Mouse (Mus musculus): ENCODE data around the gene Mmp24. TPM values are rescaled to one million over a fixed set of nuclear protein-coding genes. Genes with fewer than 3 reads are reported as not detected.

Gene Mmp24
- polyA plus RNA-seq, 1 experiment from 2014 or later, result 0.07 TPM

GRCm38 (mm10) chr2:155837961-155838360 is 62.8 kb downstream of the Mmp24 start:
- no peaks in the 10 kb centered on the region for H3K4me1 ChIP-seq (ENCODE audit: insufficient read depth, low read length)
- H3K27me3 ChIP-seq (ENCODE audit: insufficient read depth, low read length), result no peaks in the 10 kb centered on the region
- H3K9ac ChIP-seq (replicated peaks; ENCODE audit: low read length), result no peak overlapping the region
- H3K27ac ChIP-seq (ENCODE audit: low read length), result no peak overlapping the region
- no peak overlapping the region for H3K4me3 ChIP-seq (ENCODE audit: low read length)
- WGBS, result 59% methylated on average over 3 of the region's 3 CpGs
- ATAC-seq (ENCODE audit: low FRiP score, low TSS enrichment), result no peak
- no peak overlapping the region for H3K4me2 ChIP-seq (replicated peaks; ENCODE audit: low read depth, low read length)
- no peaks in the 10 kb centered on the region for H3K36me3 ChIP-seq (ENCODE audit: insufficient read depth, low read length)
- H3K9me3 ChIP-seq (ENCODE audit: low read length), result no peaks in the 10 kb centered on the region

GRCm38 (mm10) chr2:155838961-155839360 is 63.8 kb downstream of the Mmp24 start:
- ATAC-seq (ENCODE audit: low FRiP score, low TSS enrichment), result no peak
- H3K4me1 ChIP-seq (ENCODE audit: insufficient read depth, low read length), result no peaks in the 10 kb centered on the region
- H3K9ac ChIP-seq (replicated peaks; ENCODE audit: low read length), result no peak overlapping the region
- H3K9me3 ChIP-seq (ENCODE audit: low read length), result no peaks in the 10 kb centered on the region
- no peaks in the 10 kb centered on the region for H3K27me3 ChIP-seq (ENCODE audit: insufficient read depth, low read length)
- WGBS, result 78% methylated on average over 4 of the region's 4 CpGs
- no peak overlapping the region for H3K4me2 ChIP-seq (replicated peaks; ENCODE audit: low read depth, low read length)
- H3K4me3 ChIP-seq (ENCODE audit: low read length), result no peak overlapping the region
- no peak overlapping the region for H3K27ac ChIP-seq (ENCODE audit: low read length)
- H3K36me3 ChIP-seq (ENCODE audit: insufficient read depth, low read length), result no peaks in the 10 kb centered on the region

GRCm38 (mm10) chr2:155846930-155847329 is 71.8 kb downstream of the Mmp24 start:
- H3K27ac ChIP-seq (ENCODE audit: low read length), result no peak overlapping the region
- H3K9ac ChIP-seq (replicated peaks; ENCODE audit: low read length), result no peak overlapping the region
- H3K9me3 ChIP-seq (ENCODE audit: low read length), result no peaks in the 10 kb centered on the region
- H3K27me3 ChIP-seq (ENCODE audit: insufficient read depth, low read length), result no peaks in the 10 kb centered on the region
- ATAC-seq (ENCODE audit: low FRiP score, low TSS enrichment), result no peak
- peaks cover 28% of the 10 kb centered on the region for H3K36me3 ChIP-seq (ENCODE audit: insufficient read depth, low read length)
- no peak overlapping the region for H3K4me3 ChIP-seq (ENCODE audit: low read length)
- 50% methylated on average over 8 of the region's 8 CpGs for WGBS
- no peak overlapping the region for H3K4me2 ChIP-seq (replicated peaks; ENCODE audit: low read depth, low read length)
- H3K4me1 ChIP-seq (ENCODE audit: insufficient read depth, low read length), result no peaks in the 10 kb centered on the region

GRCm38 (mm10) chr2:155848291-155848690 is 73.1 kb downstream of the Mmp24 start:
- Histone ChIP-seq H3K4me2 (replicated peaks; ENCODE audit: low read depth, low read length) (no peak overlapping the region), H3K27me3 (ENCODE audit: insufficient read depth, low read length) (no peaks in the 10 kb centered on the region), H3K4me3 (ENCODE audit: low read length) (no peak overlapping the region), H3K36me3 (ENCODE audit: insufficient read depth, low read length) (peaks cover 31% of the 10 kb centered on the region), H3K4me1 (ENCODE audit: insufficient read depth, low read length) (no peaks in the 10 kb centered on the region), H3K27ac (ENCODE audit: low read length) (no peak overlapping the region), H3K9ac (replicated peaks; ENCODE audit: low read length) (no peak overlapping the region), H3K9me3 (ENCODE audit: low read length) (no peaks in the 10 kb centered on the region)
- ATAC-seq (ENCODE audit: low FRiP score, low TSS enrichment), result peak; percentile 41; the same call in 1 of the 2 replicates
- WGBS, result 34% methylated on average over 6 of the region's 6 CpGs

- Histone ChIP-seq H3K9me3 (ENCODE audit: low read length) (no peaks in the 10 kb centered on the region), H3K4me2 (replicated peaks; ENCODE audit: low read depth, low read length) (no peak overlapping the region), H3K27ac (ENCODE audit: low read length) (no peak overlapping the region), H3K4me3 (ENCODE audit: low read length) (no peak overlapping the region), H3K27me3 (ENCODE audit: insufficient read depth, low read length) (no peaks in the 10 kb centered on the region), H3K4me1 (ENCODE audit: insufficient read depth, low read length) (no peaks in the 10 kb centered on the region), H3K36me3 (ENCODE audit: insufficient read depth, low read length) (peaks cover 35% of the 10 kb centered on the region), H3K9ac (replicated peaks; ENCODE audit: low read length) (no peak overlapping the region)
- no peak for ATAC-seq (ENCODE audit: low FRiP score, low TSS enrichment)
- 55% methylated on average over 7 of the region's 7 CpGs for WGBS
These were observed 74.3 kb downstream of the Mmp24 start for GRCm38 (mm10) chr2:155849464-155849863.

GRCm38 (mm10) chr2:155850120-155850519 is 75.0 kb downstream of the Mmp24 start:
- Histone ChIP-seq H3K27me3 (ENCODE audit: insufficient read depth, low read length) (no peaks in the 10 kb centered on the region), H3K27ac (ENCODE audit: low read length) (no peak overlapping the region), H3K9me3 (ENCODE audit: low read length) (no peaks in the 10 kb centered on the region), H3K9ac (replicated peaks; ENCODE audit: low read length) (no peak overlapping the region), H3K36me3 (ENCODE audit: insufficient read depth, low read length) (peaks cover 35% of the 10 kb centered on the region), H3K4me1 (ENCODE audit: insufficient read depth, low read length) (no peaks in the 10 kb centered on the region), H3K4me3 (ENCODE audit: low read length) (no peak overlapping the region), H3K4me2 (replicated peaks; ENCODE audit: low read depth, low read length) (no peak overlapping the region)
- 84% methylated on average over 7 of the region's 7 CpGs for WGBS
- no peak for ATAC-seq (ENCODE audit: low FRiP score, low TSS enrichment)

- Histone ChIP-seq H3K4me1 (ENCODE audit: insufficient read depth, low read length) (no peaks in the 10 kb centered on the region), H3K9me3 (ENCODE audit: low read length) (no peaks in the 10 kb centered on the region), H3K9ac (replicated peaks; ENCODE audit: low read length) (no peak overlapping the region), H3K4me2 (replicated peaks; ENCODE audit: low read depth, low read length) (no peak overlapping the region), H3K4me3 (ENCODE audit: low read length) (no peak overlapping the region), H3K27ac (ENCODE audit: low read length) (no peak overlapping the region), H3K36me3 (ENCODE audit: insufficient read depth, low read length) (peaks cover 32% of the 10 kb centered on the region), H3K27me3 (ENCODE audit: insufficient read depth, low read length) (no peaks in the 10 kb centered on the region)
- WGBS, result 64% methylated on average over 5 of the region's 5 CpGs
- no peak for ATAC-seq (ENCODE audit: low FRiP score, low TSS enrichment)
These were observed 77.4 kb downstream of the Mmp24 start for GRCm38 (mm10) chr2:155852536-155852935.

GRCm38 (mm10) chr2:155860102-155860501 is 85.0 kb downstream of the Mmp24 start:
- H3K36me3 ChIP-seq (ENCODE audit: insufficient read depth, low read length), result peaks cover 18% of the 10 kb centered on the region
- WGBS, result 84% methylated on average over 7 of the region's 7 CpGs
- no peak for ATAC-seq (ENCODE audit: low FRiP score, low TSS enrichment)
- no peak overlapping the region for H3K4me2 ChIP-seq (replicated peaks; ENCODE audit: low read depth, low read length)
- no peak overlapping the region for H3K9ac ChIP-seq (replicated peaks; ENCODE audit: low read length)
- peaks cover 20% of the 10 kb centered on the region for H3K4me1 ChIP-seq (ENCODE audit: insufficient read depth, low read length)
- H3K27me3 ChIP-seq (ENCODE audit: insufficient read depth, low read length), result no peaks in the 10 kb centered on the region
- H3K27ac ChIP-seq (ENCODE audit: low read length), result no peak overlapping the region
- 0 out of 2 replicates have a peak, but pooled peaks cover 3% of the 10 kb centered on the region for H3K9me3 ChIP-seq (ENCODE audit: low read length)
- H3K4me3 ChIP-seq (ENCODE audit: low read length), result no peak overlapping the region

GRCm38 (mm10) chr2:155861581-155861980 is 86.4 kb downstream of the Mmp24 start:
- Histone ChIP-seq H3K4me2 (replicated peaks; ENCODE audit: low read depth, low read length) (no peak overlapping the region), H3K36me3 (ENCODE audit: insufficient read depth, low read length) (peaks cover 15% of the 10 kb centered on the region), H3K9ac (replicated peaks; ENCODE audit: low read length) (no peak overlapping the region), H3K4me3 (ENCODE audit: low read length) (no peak overlapping the region), H3K27me3 (ENCODE audit: insufficient read depth, low read length) (no peaks in the 10 kb centered on the region), H3K9me3 (ENCODE audit: low read length) (0 out of 2 replicates have a peak, but pooled peaks cover 3% of the 10 kb centered on the region), H3K4me1 (ENCODE audit: insufficient read depth, low read length) (peaks cover 20% of the 10 kb centered on the region), H3K27ac (ENCODE audit: low read length) (no peak overlapping the region)
- WGBS, result 85% methylated on average over 6 of the region's 6 CpGs
- ATAC-seq (ENCODE audit: low FRiP score, low TSS enrichment), result no peak

GRCm38 (mm10) chr2:155862573-155863300 is 87.6 kb downstream of the Mmp24 start:
- Histone ChIP-seq H3K9ac (replicated peaks; ENCODE audit: low read length) (no peak overlapping the region), H3K36me3 (ENCODE audit: insufficient read depth, low read length) (peaks cover 9% of the 10 kb centered on the region), H3K9me3 (ENCODE audit: low read length) (0 out of 2 replicates have a peak, but pooled peaks cover 3% of the 10 kb centered on the region), H3K4me2 (replicated peaks; ENCODE audit: low read depth, low read length) (0 out of 2 replicates have a peak overlapping the region, but pooled peaks have one; percentile 19), H3K27me3 (ENCODE audit: insufficient read depth, low read length) (no peaks in the 10 kb centered on the region), H3K4me1 (ENCODE audit: insufficient read depth, low read length) (peaks cover 20% of the 10 kb centered on the region), H3K27ac (ENCODE audit: low read length) (no peak overlapping the region), H3K4me3 (ENCODE audit: low read length) (no peak overlapping the region)
- ATAC-seq (ENCODE audit: low FRiP score, low TSS enrichment), result peak; percentile 94
- 35% methylated on average over 13 of the region's 13 CpGs for WGBS
